Mouse (Mus musculus): Measurements from ENCODE around the gene Gsk3a.

Gene Gsk3a

GRCm38 (mm10) chr7:25237249-25238014 lies at the start of gene Gsk3a:
Gene Gsk3a, minus strand, starts transcription at chr7:25237851.
- peak; percentile 92 to 95 for DNase-seq (ENCODE audit: low read depth in 2 of 2, low spot score in 2 of 2)

- DNase-seq (ENCODE audit: low read depth in 2 of 2, low spot score in 2 of 2): no peak
Measured at GRCm38 (mm10) chr7:25286989-25287388, 49.3 kb upstream of the Gsk3a start.

- no peak for DNase-seq (ENCODE audit: low read depth in 2 of 2, low spot score in 2 of 2)
Measured at GRCm38 (mm10) chr7:25285511-25286238, 48.0 kb upstream of the Gsk3a start.

- DNase-seq (ENCODE audit: low read depth in 2 of 2, low spot score in 2 of 2): no peak
Measured at GRCm38 (mm10) chr7:25284766-25285165, 47.1 kb upstream of the Gsk3a start.

GRCm38 (mm10) chr7:25284171-25284570 lies 46.5 kb upstream of the Gsk3a start:
- DNase-seq (ENCODE audit: low read depth in 2 of 2, low spot score in 2 of 2): no peak

GRCm38 (mm10) chr7:25283637-25284036 lies 46.0 kb upstream of the Gsk3a start:
- DNase-seq (ENCODE audit: low read depth in 2 of 2, low spot score in 2 of 2): no peak

- DNase-seq (ENCODE audit: low read depth in 2 of 2, low spot score in 2 of 2): peak in 1 of 2 experiments; percentile 29
Measured at GRCm38 (mm10) chr7:25282731-25283211, 45.1 kb upstream of the Gsk3a start.

GRCm38 (mm10) chr7:25281734-25282601 lies 44.3 kb upstream of the Gsk3a start:
- DNase-seq (ENCODE audit: low read depth in 2 of 2, low spot score in 2 of 2): peak; percentile 95 to 96

GRCm38 (mm10) chr7:25281166-25281733 lies 43.6 kb upstream of the Gsk3a start:
- no peak for DNase-seq (ENCODE audit: low read depth in 2 of 2, low spot score in 2 of 2)

- DNase-seq (ENCODE audit: low read depth in 2 of 2, low spot score in 2 of 2): no peak
Measured at GRCm38 (mm10) chr7:25279861-25280791, 42.5 kb upstream of the Gsk3a start.

- peak; percentile 67 to 73 for DNase-seq (ENCODE audit: low read depth in 2 of 2, low spot score in 2 of 2)
Measured at GRCm38 (mm10) chr7:25279076-25279860, 41.6 kb upstream of the Gsk3a start.

GRCm38 (mm10) chr7:25278341-25279075 lies 40.9 kb upstream of the Gsk3a start:
- DNase-seq (ENCODE audit: low read depth in 2 of 2, low spot score in 2 of 2): peak; percentile 85 to 87

GRCm38 (mm10) chr7:25277998-25278340 lies 40.3 kb upstream of the Gsk3a start:
- no peak for DNase-seq (ENCODE audit: low read depth in 2 of 2, low spot score in 2 of 2)

- DNase-seq (ENCODE audit: low read depth in 2 of 2, low spot score in 2 of 2): no peak
Measured at GRCm38 (mm10) chr7:25277405-25277804, 39.8 kb upstream of the Gsk3a start.

GRCm38 (mm10) chr7:25275555-25276298 lies 38.1 kb upstream of the Gsk3a start:
- DNase-seq (ENCODE audit: low read depth in 2 of 2, low spot score in 2 of 2): no peak

GRCm38 (mm10) chr7:25274996-25275395 lies 37.3 kb upstream of the Gsk3a start:
- DNase-seq (ENCODE audit: low read depth in 2 of 2, low spot score in 2 of 2): no peak

GRCm38 (mm10) chr7:25274571-25274970 lies 36.9 kb upstream of the Gsk3a start:
- peak; percentile 51 to 56 for DNase-seq (ENCODE audit: low read depth in 2 of 2, low spot score in 2 of 2)
